Mouse (Mus musculus): ENCODE measurements around the gene Nrp2.
A peak's percentile ranks its signal among the peaks of the same experiment; 100 is the strongest.

The Nrp2 gene

DNA sequence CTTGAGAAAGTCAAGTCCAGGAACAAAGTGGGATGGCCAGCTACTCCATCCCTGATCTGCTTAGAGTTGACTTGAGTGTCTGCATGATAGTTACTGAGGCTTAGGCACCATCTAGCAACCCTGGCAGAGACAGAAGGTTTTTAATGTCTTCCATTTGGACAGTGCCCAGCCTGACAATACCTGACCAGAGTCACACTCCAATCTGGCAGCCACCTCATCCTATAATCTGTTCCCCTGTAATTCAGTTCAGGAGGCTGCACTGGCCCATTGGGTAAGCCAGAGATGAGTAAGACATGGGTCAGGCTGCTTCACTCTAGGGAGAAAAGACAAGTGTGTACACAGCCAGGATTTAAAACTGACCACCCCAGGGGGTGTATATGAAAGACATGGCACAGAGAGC is 79.5 kb downstream of the Nrp2 start:
- DNase-seq (ENCODE audit: low spot score in 2 of 2) = no peak

DNA sequence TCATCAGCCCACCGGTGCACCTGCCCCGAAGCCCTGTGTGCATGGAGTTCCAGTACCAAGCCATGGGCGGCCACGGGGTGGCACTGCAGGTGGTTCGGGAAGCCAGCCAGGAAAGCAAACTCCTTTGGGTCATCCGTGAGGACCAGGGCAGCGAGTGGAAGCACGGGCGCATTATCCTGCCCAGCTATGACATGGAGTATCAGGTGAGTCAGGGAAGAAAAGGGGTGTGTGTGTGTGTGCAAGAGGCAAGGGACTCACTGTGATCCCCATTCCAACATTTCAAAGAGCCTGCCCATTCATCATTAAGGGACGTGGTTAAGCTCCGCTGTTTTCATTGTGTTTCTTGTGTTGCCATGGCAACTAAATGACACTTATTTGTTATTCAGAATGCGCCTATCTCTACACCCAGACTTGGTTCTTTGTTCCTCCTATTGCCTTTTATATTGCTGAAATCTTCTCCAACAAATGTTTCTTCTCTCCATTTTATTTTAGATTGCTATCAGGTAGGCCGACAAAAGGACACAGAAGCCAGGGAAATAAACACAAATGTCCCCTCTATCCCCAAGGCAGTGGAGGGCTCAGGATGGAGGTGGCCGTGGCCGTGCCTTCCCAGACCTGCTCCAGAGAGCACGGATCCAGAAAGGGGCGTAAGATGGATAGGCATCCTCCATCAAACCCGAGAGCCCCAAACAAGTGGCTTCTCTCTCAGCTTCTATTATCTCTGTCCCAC is 80.4 kb downstream of the Nrp2 start:
- no peak for DNase-seq (ENCODE audit: low spot score in 2 of 2)

DNA sequence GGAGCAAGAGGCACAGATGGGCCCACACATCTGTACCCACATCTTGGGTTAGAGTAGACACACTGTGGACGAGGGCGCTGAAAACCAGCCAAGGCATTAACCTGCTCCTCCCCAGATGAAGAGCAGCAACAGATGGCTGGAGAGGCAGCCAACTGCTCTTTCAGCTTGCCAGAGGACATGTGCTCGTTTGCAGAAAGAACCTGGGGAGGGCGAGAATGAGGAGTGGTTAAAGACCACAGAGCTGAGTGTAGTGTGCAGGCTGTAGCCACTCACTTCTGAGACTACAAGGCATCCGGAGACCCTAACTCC is 81.0 kb downstream of the Nrp2 start:
- DNase-seq (ENCODE audit: low spot score in 2 of 2) = no peak

- peak in 1 of 2 experiments; percentile 34 for DNase-seq (ENCODE audit: low spot score in 2 of 2)
Observed at GRCm38 (mm10) chr1:62786255-62786654, 83.2 kb downstream of the Nrp2 start.

GRCm38 (mm10) chr1:62787546-62787945 is 84.5 kb downstream of the Nrp2 start:
- no peak for DNase-seq (ENCODE audit: low spot score in 2 of 2)

DNA sequence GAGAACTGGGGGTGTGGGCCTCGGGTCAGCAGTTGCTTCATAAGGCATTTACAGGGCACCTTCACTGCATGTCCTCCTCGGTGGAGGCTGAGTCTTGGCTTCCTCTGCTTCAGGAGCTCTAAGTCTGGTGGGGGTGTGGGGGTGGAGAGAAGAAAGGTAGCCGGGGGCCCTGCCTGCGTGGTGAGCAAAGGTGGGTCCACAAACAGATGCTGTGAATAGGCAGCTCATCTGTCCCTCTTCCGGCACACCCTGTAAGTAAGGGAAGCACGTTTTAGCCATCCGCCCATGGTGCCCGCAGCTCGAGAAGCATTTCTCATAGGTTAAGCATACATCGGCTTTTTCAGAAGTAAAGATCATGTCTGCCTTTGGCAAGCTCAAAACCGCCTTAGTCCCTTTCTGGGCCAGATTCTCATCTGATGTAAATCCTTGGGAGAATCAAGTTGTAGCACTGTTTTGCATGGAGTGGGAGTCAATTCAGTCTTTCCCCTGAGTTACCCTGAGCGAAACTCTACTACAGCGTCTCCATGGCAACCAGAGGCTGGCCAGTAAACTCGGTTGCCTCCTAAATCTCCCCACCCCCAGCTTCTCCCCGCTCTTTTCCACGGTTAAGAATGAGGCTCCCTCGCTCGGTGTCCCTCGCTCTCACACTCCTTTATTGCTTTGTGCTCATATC is 91.3 kb downstream of the Nrp2 start:
- peak; percentile 54 to 81 for DNase-seq (ENCODE audit: low spot score in 2 of 2)

- DNase-seq (ENCODE audit: low spot score in 2 of 2) = no peak
Observed at GRCm38 (mm10) chr1:62794896-62795255, 91.8 kb downstream of the Nrp2 start.

DNA sequence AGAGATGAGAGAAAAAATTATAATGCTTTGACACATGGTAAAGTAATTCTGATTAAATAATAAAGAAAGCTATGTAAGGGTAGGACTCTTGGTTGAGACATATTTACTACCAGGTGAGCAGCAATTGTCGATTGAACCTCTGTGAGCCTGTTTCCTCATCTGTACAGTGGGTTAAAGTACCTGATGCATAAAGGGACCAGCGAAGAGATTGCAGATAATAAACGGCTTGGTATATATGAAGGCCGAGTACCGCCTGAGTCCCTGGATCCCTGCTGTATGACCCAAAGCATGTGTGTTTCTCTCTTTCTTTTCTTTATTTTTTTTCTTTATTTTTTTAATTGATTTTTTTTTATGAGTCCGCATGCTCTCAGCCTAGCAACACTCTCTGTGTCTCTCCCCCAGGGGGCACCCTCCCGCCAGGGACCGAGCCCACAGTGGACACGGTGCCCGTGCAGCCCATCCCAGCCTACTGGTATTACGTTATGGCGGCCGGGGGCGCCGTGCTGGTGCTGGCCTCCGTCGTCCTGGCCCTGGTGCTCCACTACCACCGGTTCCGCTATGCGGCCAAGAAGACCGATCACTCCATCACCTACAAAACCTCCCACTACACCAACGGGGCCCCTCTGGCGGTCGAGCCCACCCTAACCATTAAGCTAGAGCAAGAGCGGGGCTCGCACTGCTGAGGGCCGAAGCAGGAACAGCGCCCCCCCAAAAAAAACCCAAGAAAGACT is 92.4 kb downstream of the Nrp2 start:
- no peak for DNase-seq (ENCODE audit: low spot score in 2 of 2)

- DNase-seq (ENCODE audit: low spot score in 2 of 2) = no peak
Observed at GRCm38 (mm10) chr1:62796038-62796647, 93.1 kb downstream of the Nrp2 start.

DNA sequence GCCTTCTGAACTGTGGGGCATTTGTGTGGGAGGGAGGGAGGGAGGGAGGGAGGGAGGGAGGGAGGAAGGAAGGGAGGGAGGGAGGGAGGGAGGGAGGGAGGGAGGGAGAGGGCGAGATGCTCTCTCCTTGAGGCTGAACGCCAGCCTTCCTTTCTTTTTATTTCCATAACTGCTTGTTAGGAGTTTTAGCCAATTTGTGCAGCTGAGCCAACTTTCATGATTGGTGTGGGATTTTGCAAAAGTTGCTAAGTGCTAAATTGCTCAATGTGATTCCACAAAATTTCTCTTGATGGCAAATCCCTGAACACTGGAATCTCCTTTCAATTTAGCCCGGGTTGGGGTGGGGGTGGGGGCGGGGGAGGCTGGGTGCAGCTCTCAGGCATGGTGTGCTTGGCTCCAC is 96.3 kb downstream of the Nrp2 start:
- no peak for DNase-seq (ENCODE audit: low spot score in 2 of 2)

DNA sequence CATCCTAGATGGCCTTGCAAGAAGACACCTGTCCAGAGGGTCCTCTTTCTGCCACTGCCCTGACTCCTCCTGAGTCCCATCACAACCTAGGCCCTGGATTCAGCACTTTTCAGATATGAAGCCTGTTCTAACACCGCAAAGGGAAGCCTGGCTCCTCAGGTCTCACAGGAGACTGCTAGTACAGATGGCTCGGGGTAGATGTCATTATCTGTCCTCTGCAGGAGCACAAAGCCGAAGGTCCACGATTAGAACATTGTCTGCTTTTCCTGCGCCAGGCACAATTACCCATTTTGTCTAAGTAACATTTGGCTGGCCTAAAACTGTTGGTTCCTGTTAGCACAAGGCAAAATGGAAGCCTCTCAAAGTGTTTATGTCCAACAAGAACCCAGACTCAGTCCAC is 97.3 kb downstream of the Nrp2 start:
- no peak for DNase-seq (ENCODE audit: low spot score in 2 of 2)

- no peak for DNase-seq (ENCODE audit: low spot score in 2 of 2)
Observed at GRCm38 (mm10) chr1:62801429-62801828, 98.3 kb downstream of the Nrp2 start.

GRCm38 (mm10) chr1:62801842-62802241 is 98.8 kb downstream of the Nrp2 start:
- no peak for DNase-seq (ENCODE audit: low spot score in 2 of 2)

DNA sequence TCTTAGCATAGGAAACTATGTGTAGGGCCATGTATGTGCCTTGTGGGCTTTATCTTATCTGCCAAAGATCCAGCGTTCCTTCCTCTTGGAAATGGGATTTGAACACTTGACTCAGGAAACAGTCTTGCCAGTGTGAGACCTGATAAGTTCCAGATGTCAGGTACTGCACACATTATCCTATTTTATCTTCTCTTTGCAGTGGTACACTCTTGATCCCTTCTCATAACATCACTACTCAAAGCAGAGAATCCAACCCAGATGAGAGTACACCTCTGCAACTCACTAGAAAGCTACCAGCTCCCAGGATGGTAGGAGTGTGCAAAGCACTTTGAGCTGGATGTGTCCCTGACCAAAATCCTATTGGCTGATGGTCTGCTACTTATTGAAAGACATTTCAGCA is 100.5 kb downstream of the Nrp2 start:
- no peak for DNase-seq (ENCODE audit: low spot score in 2 of 2)

GRCm38 (mm10) chr1:62806014-62806413 is 102.9 kb downstream of the Nrp2 start:
- no peak for DNase-seq (ENCODE audit: low spot score in 2 of 2)

- peak; percentile 33 to 35 for DNase-seq (ENCODE audit: low spot score in 2 of 2)
Observed at GRCm38 (mm10) chr1:62808395-62808794, 105.3 kb downstream of the Nrp2 start.

- DNase-seq (ENCODE audit: low spot score in 2 of 2) = peak in 1 of 2 experiments; percentile 46
Observed at GRCm38 (mm10) chr1:62809601-62810228, 106.6 kb downstream of the Nrp2 start.

- DNase-seq (ENCODE audit: low spot score in 2 of 2) = no peak
Observed at GRCm38 (mm10) chr1:62811141-62811540, 108.1 kb downstream of the Nrp2 start.

GRCm38 (mm10) chr1:62812701-62813684 is 109.9 kb downstream of the Nrp2 start:
- DNase-seq (ENCODE audit: low spot score in 2 of 2) = no peak

DNA sequence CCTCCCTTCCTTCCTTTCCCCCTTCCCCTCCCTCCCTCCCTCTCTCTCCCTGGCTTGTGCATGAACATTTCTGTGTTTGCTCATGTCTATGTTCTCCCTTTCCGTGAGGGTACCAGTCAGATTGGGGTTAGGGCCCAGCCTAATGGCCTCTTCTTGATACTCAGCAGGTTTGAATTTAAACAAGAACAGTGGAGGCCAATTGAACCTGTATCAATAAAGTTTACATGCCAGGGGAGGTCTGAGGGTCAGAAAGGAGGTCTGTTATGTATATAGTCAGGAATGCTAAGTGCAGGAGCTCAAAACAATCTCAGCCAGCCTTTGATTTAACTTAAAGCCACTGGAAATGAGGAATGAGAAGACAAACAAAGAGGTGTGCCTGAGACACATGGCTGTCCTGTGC is 110.9 kb downstream of the Nrp2 start:
- no peak for DNase-seq (ENCODE audit: low spot score in 2 of 2)

- no peak for DNase-seq (ENCODE audit: low spot score in 2 of 2)
Observed at GRCm38 (mm10) chr1:62817566-62817965, 114.5 kb downstream of the Nrp2 start.

All from right cerebral cortex, postnatal 36 days (tissue).